Mouse (Mus musculus) brain, embryonic 14.5 days (tissue): ENCODE measurements at regions not wholly inside any gene's neighbourhood (a gene's known extent, or its start where the extent isn't known, plus 50 kb on each side); places are given as distances from the start of the nearest gene placed in this dataset.

ENCODE experiments used
- DNase-seq: peaks from one replicate; pipeline ENCODE4 v3.0.0-alpha.2; 2011; ENCODE audit warnings: low read depth
- CTCF ChIP-seq: fragments of 200-500 bp; IDR thresholded peaks from 2 replicates; pipeline ENCODE4 v1.5.1; 2012; ENCODE audit warnings: inconsistent platforms, mild to moderate bottlenecking, moderate library complexity, borderline replicate concordance; ENCODE audit not compliant: insufficient read depth, insufficient read length; ENCODE audit errors: extremely low read depth
- POLR2A ChIP-seq: fragments of 200-500 bp; IDR thresholded peaks from 2 replicates; pipeline ENCODE4 v1.6.1; 2012; ENCODE audit warnings: mild to moderate bottlenecking, inconsistent platforms, borderline replicate concordance; ENCODE audit not compliant: poor library complexity, insufficient read depth, insufficient read length, severe bottlenecking; ENCODE audit errors: extremely low read depth

GRCm38 (mm10) chrX:45340661-45341060 is 250.0 kb downstream of the Prr32 start:
- peak; percentile 23 for DNase-seq
- TF ChIP-seq POLR2A (no peak), CTCF (peak; percentile 5; the same call in 1 of the 2 replicates)
